Mouse (Mus musculus): Measurements from ENCODE around the gene Tubb2b. TPM values are rescaled to one million over a fixed set of nuclear protein-coding genes. Genes with fewer than 3 reads are reported as not detected.

Gene Tubb2b
- polyA plus RNA-seq, 1 experiment from 2014 or later: 33.5 TPM

DNA sequence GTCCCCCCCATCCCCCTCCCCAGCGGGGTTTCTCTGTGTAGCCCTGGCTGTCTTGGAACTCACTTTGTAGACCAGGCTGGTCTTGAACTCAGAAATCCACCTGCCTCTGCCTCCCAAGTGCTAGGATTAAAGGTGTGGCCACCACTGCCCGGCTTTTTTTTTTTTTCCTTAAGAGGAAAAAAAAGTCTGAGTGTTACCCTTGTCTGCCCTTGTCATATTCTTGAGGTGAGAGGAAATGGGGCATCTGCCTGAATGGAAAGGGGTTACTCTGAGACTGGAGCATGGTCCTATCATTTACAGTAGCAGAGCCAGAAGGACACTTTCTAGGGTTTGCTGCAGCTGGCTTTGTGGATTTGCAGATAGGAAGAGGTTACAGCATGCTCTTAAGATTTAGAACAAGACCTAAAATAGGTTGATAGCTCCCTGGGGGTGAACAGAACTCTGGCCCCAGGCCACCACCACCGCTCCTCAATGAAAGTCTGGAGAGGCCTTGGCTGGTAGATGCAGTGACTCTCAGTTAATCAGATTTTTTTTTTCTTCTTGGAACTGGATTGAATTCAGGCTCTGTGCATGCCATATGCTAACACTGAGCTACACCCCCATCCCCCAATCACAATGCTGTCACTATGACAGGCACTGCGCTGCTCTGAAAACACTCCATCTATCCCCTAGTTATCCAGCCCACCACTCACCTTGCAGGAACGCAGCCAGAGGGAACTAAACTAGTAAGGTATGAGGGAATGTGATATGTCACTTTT, 23.2 kb upstream of the Tubb2b start:
- no peaks in the 10 kb centered on the region for H3K36me3 ChIP-seq
- H3K27ac ChIP-seq: no peak overlapping the region
- no peak for ATAC-seq
- H3K27me3 ChIP-seq (replicated peaks): no peaks in the 10 kb centered on the region
- H3K9ac ChIP-seq: no peak overlapping the region
- H3K4me1 ChIP-seq (replicated peaks): peaks cover 6% of the 10 kb centered on the region; the same call in 1 of the 2 replicates
- 68% methylated on average over 4 of the region's 5 CpGs for WGBS
- no peak overlapping the region for H3K4me2 ChIP-seq (replicated peaks)
- no peaks in the 10 kb centered on the region for H3K9me3 ChIP-seq
- no peak overlapping the region for H3K4me3 ChIP-seq (replicated peaks)

DNA sequence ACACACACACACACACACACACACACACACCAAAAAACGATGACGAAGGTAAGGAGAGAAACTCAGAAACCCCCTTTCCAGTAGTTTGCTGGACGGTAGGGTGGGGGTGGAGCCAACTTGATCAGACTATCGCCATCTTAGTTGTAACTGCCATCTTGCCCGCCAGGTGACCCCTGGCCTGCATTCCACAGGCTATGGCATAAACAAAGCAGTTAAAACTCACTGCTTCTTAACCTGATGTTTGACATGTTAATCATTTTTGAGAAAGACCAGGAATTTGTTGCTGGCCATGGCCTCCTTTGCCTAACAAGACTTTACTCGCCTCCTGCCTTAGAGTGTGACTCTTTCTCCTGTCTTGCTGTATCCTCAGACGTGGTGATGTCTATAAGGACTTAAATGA, 22.4 kb upstream of the Tubb2b start:
- Histone ChIP-seq H3K4me1 (replicated peaks) (peaks cover 6% of the 10 kb centered on the region; the same call in 1 of the 2 replicates), H3K4me2 (replicated peaks) (no peak overlapping the region), H3K36me3 (no peaks in the 10 kb centered on the region), H3K9me3 (no peaks in the 10 kb centered on the region), H3K9ac (no peak overlapping the region), H3K27ac (no peak overlapping the region), H3K27me3 (replicated peaks) (no peaks in the 10 kb centered on the region), H3K4me3 (replicated peaks) (no peak overlapping the region)
- WGBS: 53% methylated on average over 7 of the region's 7 CpGs
- no peak for ATAC-seq

DNA sequence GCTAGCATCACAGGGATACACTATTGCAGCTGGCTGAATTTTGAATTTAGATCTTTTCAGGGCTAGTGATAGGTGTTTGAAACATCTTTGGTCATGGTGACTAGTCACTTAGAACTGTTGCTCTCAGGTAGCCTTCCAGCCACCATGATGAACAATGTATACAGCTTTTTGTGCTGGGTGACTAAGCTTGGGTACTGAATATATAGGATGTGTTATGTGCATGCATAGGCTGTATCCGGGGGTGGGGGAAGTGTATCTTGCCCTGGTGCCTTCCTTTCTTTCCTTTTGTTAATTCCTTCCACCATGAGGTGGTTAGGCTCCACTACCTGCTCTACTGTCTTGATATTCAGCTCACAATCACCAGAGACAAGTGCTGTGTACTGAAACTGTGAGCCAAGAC, 21.2 kb upstream of the Tubb2b start:
- WGBS: 80% methylated on average over 1 of the region's 1 CpGs
- no peak overlapping the region for H3K9ac ChIP-seq
- no peak overlapping the region for H3K27ac ChIP-seq
- H3K4me2 ChIP-seq (replicated peaks): no peak overlapping the region
- no peaks in the 10 kb centered on the region for H3K36me3 ChIP-seq
- no peaks in the 10 kb centered on the region for H3K9me3 ChIP-seq
- no peak for ATAC-seq
- H3K27me3 ChIP-seq (replicated peaks): no peaks in the 10 kb centered on the region
- H3K4me1 ChIP-seq (replicated peaks): peaks cover 6% of the 10 kb centered on the region; the same call in 1 of the 2 replicates
- H3K4me3 ChIP-seq (replicated peaks): no peak overlapping the region

DNA sequence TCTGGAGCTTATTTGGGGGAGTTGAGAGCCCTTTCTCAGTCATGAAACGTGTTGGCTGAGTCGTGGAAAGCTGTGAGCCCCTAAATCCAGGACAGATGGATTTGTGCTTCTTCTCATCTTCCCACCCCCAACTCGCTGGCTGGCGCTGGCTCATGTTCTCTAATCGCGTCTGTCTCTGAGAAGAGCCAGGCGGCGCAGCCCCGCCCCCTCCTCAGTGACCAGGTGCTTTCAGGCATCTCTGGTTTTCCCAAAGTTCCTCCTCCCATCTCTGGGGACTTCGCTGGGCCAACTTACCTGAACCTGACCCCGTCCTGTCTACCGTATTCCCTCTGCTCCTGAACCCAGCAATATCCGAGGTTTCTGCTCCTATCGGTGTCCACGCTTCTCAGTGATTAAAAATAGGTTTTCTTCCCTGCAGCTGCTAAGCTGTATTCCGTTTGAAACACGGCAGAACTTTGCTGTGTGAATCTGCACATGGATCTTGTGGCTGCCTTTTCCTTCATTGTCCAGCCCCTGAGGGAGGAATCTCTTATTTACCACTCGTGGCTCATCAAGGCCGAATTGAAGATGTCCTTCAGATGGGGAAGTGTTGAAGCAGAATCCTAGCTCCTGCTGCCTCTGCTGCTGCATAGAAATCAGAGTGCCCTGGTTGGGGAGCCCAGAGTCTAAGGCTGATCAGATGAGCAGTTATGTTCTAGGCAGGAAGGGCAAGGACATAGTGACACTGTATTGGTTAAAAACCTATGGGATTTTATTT, 20.2 kb upstream of the Tubb2b start:
- H3K4me1 ChIP-seq (replicated peaks): peaks cover 6% of the 10 kb centered on the region; the same call in 1 of the 2 replicates
- 8% methylated on average over 19 of the region's 19 CpGs for WGBS
- no peaks in the 10 kb centered on the region for H3K27me3 ChIP-seq (replicated peaks)
- H3K4me3 ChIP-seq (replicated peaks): 0 out of 2 replicates have a peak overlapping the region, but pooled peaks have one; percentile 0
- no peaks in the 10 kb centered on the region for H3K36me3 ChIP-seq
- no peak overlapping the region for H3K9ac ChIP-seq
- ATAC-seq: no peak
- no peaks in the 10 kb centered on the region for H3K9me3 ChIP-seq
- peak overlapping the region; percentile 0; the same call in 1 of the 2 replicates for H3K27ac ChIP-seq
- H3K4me2 ChIP-seq (replicated peaks): peak overlapping the region; percentile 47

DNA sequence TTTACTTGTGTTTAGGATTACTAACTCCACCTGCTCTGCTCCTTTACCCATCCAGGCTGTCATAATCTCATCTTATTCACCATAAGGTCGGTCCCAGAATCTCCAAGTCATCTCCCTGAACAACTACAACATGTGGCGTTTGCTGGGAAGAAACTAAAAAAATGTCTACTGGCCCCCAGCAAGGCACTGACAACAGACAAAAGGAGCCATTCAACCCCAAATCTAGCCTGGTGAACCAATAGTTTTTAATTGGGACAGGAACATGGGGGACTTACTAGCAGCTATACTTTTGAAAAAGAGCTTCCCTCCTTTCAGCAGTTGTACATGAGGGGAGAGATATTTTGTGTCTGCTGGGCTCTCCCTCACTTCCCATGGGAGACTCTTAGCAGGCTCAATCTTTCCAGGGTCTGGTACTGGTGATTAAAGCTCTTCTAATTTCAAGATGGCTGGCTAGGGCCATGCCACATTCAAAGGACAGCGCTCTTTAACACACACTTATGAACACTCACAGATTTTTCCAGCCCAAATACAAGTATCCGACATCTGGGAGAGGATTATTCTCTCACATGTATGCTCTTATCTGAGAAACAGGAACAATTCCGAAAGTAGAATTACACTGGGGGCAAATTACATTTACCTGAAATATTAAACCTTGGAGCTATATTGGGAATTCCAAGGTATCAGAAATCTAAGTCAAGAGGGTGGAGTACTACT, 19.4 kb upstream of the Tubb2b start:
- H3K4me2 ChIP-seq (replicated peaks): peak overlapping the region; percentile 73
- no peak for ATAC-seq
- peak overlapping the region; percentile 38 for H3K4me3 ChIP-seq (replicated peaks)
- WGBS: 53% methylated on average over 5 of the region's 5 CpGs
- no peaks in the 10 kb centered on the region for H3K9me3 ChIP-seq
- peaks cover 6% of the 10 kb centered on the region; the same call in 1 of the 2 replicates for H3K4me1 ChIP-seq (replicated peaks)
- H3K9ac ChIP-seq: no peak overlapping the region
- H3K27me3 ChIP-seq (replicated peaks): no peaks in the 10 kb centered on the region
- peak overlapping the region; percentile 70 for H3K27ac ChIP-seq
- no peaks in the 10 kb centered on the region for H3K36me3 ChIP-seq

DNA sequence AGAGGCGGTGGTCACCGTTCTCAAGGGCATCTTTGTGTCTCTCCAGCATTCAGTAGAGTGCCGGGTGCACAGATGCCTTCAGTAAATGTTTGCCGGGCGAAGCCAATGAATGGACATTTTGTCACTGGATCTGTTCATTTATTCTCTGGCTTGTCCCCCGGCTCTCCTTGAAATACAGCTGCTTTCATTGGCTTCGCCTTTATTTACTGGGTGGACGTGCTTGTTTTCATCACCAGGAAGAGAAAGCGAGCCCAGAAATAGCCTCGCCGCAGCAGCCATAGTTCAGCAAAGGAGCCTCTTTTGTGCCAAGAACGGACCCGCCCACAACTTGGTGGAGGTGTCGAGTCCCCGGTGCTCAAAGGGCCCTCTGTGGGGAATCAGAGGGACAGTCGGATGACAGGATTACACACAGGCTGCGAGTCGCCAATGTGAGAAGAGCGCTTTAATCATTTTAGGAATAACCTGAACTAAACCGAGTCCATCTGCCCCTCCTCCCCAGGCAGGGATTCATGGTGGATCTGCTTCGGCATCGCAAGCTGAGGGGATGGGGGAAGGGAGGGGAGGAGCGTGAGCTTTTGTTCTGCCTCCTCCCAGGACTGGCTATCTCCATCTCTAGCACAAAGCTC, 18.6 kb upstream of the Tubb2b start:
- peaks cover 2% of the 10 kb centered on the region; the same call in 1 of the 2 replicates for H3K4me1 ChIP-seq (replicated peaks)
- H3K36me3 ChIP-seq: no peaks in the 10 kb centered on the region
- peak overlapping the region; percentile 73 for H3K4me2 ChIP-seq (replicated peaks)
- 3% methylated on average over 23 of the region's 23 CpGs for WGBS
- peak overlapping the region; percentile 70 for H3K27ac ChIP-seq
- peak overlapping the region; percentile 38 for H3K4me3 ChIP-seq (replicated peaks)
- peak; percentile 76 for ATAC-seq
- H3K9me3 ChIP-seq: no peaks in the 10 kb centered on the region
- peak overlapping the region; percentile 28 for H3K9ac ChIP-seq
- no peaks in the 10 kb centered on the region for H3K27me3 ChIP-seq (replicated peaks)

DNA sequence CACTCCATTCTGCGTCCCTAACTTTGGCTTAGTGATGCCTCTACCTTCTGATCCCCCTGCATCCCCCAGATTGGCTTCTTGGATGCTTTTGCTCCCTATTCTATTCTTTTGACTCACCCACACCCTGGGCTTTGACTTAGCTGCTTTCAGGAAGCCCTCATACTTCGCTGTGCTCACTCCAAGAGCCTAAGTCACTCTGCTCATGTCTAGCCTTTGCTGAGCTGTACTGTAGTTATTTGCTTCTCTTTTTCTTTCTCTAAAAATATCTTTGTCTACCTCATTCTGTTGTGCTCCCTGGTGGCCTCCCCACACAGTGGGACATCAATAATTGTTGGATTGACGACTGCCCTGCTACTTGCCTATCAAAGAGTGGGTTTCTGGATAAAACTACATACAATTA, 17.9 kb upstream of the Tubb2b start:
- no peak overlapping the region for H3K27ac ChIP-seq
- H3K36me3 ChIP-seq: no peaks in the 10 kb centered on the region
- no peaks in the 10 kb centered on the region for H3K9me3 ChIP-seq
- ATAC-seq: no peak
- 83% methylated on average over 3 of the region's 3 CpGs for WGBS
- peaks cover 2% of the 10 kb centered on the region; the same call in 1 of the 2 replicates for H3K4me1 ChIP-seq (replicated peaks)
- no peaks in the 10 kb centered on the region for H3K27me3 ChIP-seq (replicated peaks)
- H3K4me2 ChIP-seq (replicated peaks): peak overlapping the region; percentile 73
- H3K9ac ChIP-seq: no peak overlapping the region
- no peak overlapping the region for H3K4me3 ChIP-seq (replicated peaks)

DNA sequence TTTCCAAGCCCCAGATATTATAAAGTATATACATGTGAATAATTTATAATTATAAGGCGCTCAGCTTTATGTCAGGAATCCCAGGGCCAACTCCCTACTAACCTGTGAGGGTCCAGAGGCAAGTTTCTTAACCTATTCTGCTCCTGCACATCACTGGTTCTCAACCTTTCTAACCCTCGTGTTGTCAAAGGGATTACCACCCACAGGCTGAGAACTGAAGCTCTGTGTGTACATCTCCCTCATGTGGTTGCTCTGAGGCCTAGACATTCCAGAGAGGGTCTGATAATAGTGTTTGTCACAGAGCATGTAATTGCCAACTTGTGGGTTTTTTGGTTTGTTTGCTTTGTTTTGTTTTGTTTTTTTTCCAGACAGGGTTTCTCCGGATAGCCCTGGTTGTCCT, 16.6 kb upstream of the Tubb2b start:
- Histone ChIP-seq H3K9me3 (no peaks in the 10 kb centered on the region), H3K36me3 (no peaks in the 10 kb centered on the region), H3K27ac (no peak overlapping the region), H3K9ac (no peak overlapping the region), H3K4me3 (replicated peaks) (no peak overlapping the region), H3K4me1 (replicated peaks) (peaks cover 2% of the 10 kb centered on the region; the same call in 1 of the 2 replicates), H3K27me3 (replicated peaks) (no peaks in the 10 kb centered on the region), H3K4me2 (replicated peaks) (no peak overlapping the region)
- no peak for ATAC-seq
- 58% methylated on average over 3 of the region's 3 CpGs for WGBS

DNA sequence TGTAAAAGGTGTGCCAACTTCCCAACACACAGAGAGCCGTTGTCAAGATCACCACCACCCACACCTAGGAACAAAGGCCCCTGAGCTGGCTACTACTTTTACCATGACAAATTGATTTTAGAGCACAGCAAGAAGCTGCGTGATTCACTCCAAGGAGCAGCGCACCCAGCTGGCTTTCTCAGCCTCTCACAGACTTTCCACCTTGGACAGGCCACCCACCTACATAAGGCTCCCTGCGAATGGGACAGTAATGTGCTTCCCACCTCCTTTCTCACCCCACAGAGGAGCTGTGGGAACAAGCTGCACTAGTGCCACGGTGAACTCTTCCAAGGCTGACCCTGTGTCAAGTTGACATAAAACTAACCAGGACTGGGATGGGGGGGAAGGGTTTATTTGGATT, 13.1 kb upstream of the Tubb2b start:
- no peak overlapping the region for H3K4me2 ChIP-seq (replicated peaks)
- H3K9ac ChIP-seq: no peak overlapping the region
- no peak overlapping the region for H3K4me3 ChIP-seq (replicated peaks)
- H3K4me1 ChIP-seq (replicated peaks): no peaks in the 10 kb centered on the region
- H3K27ac ChIP-seq: no peak overlapping the region
- ATAC-seq: no peak
- WGBS: 44% methylated on average over 5 of the region's 5 CpGs
- no peaks in the 10 kb centered on the region for H3K36me3 ChIP-seq
- no peaks in the 10 kb centered on the region for H3K9me3 ChIP-seq
- no peaks in the 10 kb centered on the region for H3K27me3 ChIP-seq (replicated peaks)

DNA sequence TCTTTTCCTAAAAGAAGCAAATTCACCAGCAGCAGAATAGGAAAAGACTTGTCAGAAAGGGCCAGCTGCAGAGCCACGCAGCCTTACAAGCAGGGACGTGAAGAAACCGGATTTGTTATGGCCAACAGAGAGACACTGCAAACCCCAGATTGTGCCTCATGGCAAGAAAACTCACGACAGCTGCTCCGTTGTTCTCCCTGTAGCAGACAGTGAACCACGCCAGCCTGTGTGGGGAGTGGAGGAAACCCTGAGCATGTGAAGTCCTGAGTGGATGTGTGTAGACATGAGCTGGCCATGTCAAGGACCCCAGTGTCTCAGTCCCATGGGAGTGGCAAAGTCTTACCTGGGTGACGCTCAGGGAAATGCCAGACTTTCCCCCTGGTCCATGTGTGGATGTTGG, 6.3 kb upstream of the Tubb2b start:
- Histone ChIP-seq H3K27ac (no peak overlapping the region), H3K27me3 (replicated peaks) (peaks cover 9% of the 10 kb centered on the region; the same call in 1 of the 2 replicates), H3K4me3 (replicated peaks) (no peak overlapping the region), H3K4me1 (replicated peaks) (peaks cover 7% of the 10 kb centered on the region; the same call in 1 of the 2 replicates), H3K4me2 (replicated peaks) (no peak overlapping the region), H3K9me3 (no peaks in the 10 kb centered on the region), H3K9ac (no peak overlapping the region), H3K36me3 (no peaks in the 10 kb centered on the region)
- no peak for ATAC-seq
- WGBS: 54% methylated on average over 7 of the region's 7 CpGs

DNA sequence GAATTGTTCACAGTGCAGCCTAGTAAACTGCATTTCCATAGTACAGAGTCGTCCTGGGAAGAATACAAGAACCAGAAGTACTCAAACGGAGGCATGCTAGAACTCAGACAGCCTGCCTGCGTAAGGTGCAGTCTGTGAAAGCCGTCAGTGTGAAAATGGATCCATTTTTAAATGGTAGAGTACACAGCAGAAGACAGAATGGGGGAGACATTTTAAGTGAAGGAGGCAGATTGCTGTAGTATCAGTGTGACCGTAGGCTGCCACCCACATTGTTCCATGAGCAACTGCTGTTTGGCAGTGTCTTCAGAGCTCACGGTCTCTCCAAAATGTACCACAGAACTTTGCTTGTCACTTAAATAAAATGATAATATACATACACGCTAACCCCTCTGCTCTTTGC, 4.0 kb upstream of the Tubb2b start:
- Histone ChIP-seq H3K27me3 (replicated peaks) (peaks cover 9% of the 10 kb centered on the region; the same call in 1 of the 2 replicates), H3K36me3 (no peaks in the 10 kb centered on the region), H3K9ac (no peak overlapping the region), H3K4me1 (replicated peaks) (peaks cover 21% of the 10 kb centered on the region), H3K27ac (no peak overlapping the region), H3K4me3 (replicated peaks) (no peak overlapping the region), H3K4me2 (replicated peaks) (no peak overlapping the region), H3K9me3 (no peaks in the 10 kb centered on the region)
- 80% methylated on average over 7 of the region's 7 CpGs for WGBS
- no peak for ATAC-seq

Data from intestine, embryonic 15.5 days (tissue).